Mouse (Mus musculus) liver, postnatal 0 days (tissue): ENCODE data around the gene Epha2.

Source experiments
- CTCF ChIP-seq: sonication (generic); IDR thresholded peaks from 2 replicates; pipeline ENCODE4 v1.5.1; 2016; ENCODE audit warnings: antibody characterized with exemption, low read depth
- EP300 ChIP-seq: IDR thresholded peaks from 2 replicates; pipeline ENCODE4 v1.6.1; 2016; ENCODE audit warnings: antibody characterized with exemption, low read depth, mild to moderate bottlenecking

- no peak for TF ChIP-seq CTCF
- no peak for TF ChIP-seq EP300
Observed at GRCm38 (mm10) chr4:141313481-141313880, 12.4 kb downstream of the Epha2 start.
